Mouse (Mus musculus): ENCODE measurements at regions not wholly inside any gene's neighbourhood (a gene's known extent, or its start where the extent isn't known, plus 50 kb on each side); places are given as distances from the start of the nearest gene placed in this dataset.

DNA sequence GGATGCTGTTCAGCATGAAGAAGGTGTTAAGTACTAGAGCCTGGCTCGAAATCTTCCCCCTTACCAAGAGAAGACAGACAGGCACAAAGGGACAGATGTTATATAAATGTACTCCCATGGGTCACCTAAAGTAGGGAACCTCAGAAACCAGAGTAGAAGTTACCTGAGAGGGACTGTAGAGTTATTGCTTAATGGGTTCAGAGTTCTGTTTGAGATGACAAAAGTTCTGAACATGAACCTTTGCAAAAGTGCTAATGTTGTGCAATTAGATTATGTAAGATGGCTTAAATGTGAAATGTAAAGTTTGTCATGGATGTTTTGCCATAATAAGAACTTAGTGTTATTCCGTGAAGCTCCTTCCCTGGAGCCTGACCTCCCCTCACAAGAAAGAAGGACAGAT, 81.5 kb upstream of the Helt start:
- no peak for TF ChIP-seq CTCF (IDR thresholded peaks at IDR 0.05; ENCODE audit: low read depth)
- TF ChIP-seq EP300 (optimal IDR thresholded peaks at IDR 0.05) = no peak

Measured in stomach, postnatal 0 days (tissue).